Mouse (Mus musculus): ENCODE results near the gene Tlx2. TPM values are rescaled to one million over a fixed set of nuclear protein-coding genes. Genes with fewer than 3 reads are reported as not detected.

The Tlx2 gene
- polyA plus RNA-seq, 1 experiment = not detected

GRCm38 (mm10) chr6:83023786-83024185 lies 46.3 kb downstream of the Tlx2 start:
- Histone ChIP-seq H3K27ac (ENCODE audit: insufficient read depth, low read depth, low read length) (no peak overlapping the region), H3K4me3 (ENCODE audit: insufficient read depth, low read depth, low read length) (no peak overlapping the region), H3K4me1 (ENCODE audit: control insufficient read depth, insufficient read depth, low read length) (no peaks in the 10 kb centered on the region; the same call in 1 of the 2 replicates)
- WGBS = 95% methylated on average over 2 of the region's 2 CpGs
- TF ChIP-seq CTCF (IDR thresholded peaks at IDR 0.05; ENCODE audit: insufficient read depth, low read depth, low read length) (no peak), POLR2A (IDR thresholded peaks at IDR 0.05; ENCODE audit: insufficient read depth, low read depth, low read length) (no peak)

DNA sequence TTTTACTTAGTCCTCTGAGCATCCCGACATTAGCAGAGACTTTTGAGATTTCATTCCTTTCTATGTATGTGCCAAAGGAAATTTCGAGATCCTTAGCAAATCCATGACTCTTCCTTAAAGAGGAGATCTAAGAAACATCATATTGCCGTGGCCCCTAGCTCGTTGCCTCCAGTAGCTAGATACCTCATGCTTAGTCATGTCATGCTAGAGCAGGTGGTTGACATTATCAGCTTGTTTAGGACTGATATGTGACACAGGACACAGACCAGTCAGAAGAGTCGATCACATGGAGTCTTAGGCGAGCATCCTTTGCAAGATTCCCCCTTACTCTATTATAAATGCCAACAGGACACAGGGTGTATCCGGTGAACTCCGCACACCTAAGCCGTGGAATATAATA lies 47.1 kb downstream of the Tlx2 start:
- H3K4me3 ChIP-seq (ENCODE audit: insufficient read depth, low read depth, low read length) = no peak overlapping the region
- no peak for TF ChIP-seq POLR2A (IDR thresholded peaks at IDR 0.05; ENCODE audit: insufficient read depth, low read depth, low read length)
- no peak for TF ChIP-seq CTCF (IDR thresholded peaks at IDR 0.05; ENCODE audit: insufficient read depth, low read depth, low read length)
- 89% methylated on average over 9 of the region's 9 CpGs for WGBS
- H3K27ac ChIP-seq (ENCODE audit: insufficient read depth, low read depth, low read length) = no peak overlapping the region
- no peaks in the 10 kb centered on the region; the same call in 1 of the 2 replicates for H3K4me1 ChIP-seq (ENCODE audit: control insufficient read depth, insufficient read depth, low read length)

DNA sequence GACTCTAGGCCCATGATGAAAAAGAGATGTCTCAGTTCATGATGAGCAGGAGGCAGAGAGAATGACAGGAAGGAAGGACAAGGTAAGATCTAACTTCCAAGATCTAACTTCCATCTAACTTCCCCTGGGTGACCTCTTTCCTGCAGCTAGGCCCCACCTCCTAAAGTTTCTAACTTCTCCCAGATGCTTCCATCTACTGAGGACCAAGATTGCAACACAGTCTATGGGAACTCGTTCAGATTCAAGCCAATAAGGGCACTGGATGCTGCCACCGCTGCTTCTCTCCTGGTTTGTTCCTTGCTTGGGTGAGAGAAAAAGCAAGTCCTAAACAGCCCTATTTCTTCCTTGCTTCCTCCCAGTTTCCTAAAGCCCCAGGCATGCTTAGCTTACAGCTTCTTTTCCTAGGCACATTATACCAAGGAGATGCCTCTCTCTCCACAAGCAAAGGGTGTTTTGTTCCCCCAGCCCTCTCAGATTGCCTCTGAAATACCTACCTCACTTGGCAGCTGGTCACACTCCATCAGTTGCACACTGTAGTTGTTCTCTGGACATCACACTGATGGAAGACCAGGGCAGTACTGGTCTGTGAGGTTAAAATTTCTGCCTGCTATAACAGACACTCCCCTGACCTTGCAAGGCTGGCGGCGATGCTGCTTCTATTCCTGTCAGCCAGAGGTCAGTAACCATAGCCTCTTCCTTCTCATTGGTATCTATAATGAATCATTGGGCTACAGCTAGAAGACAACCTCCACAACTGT lies 49.1 kb downstream of the Tlx2 start:
- Histone ChIP-seq H3K27ac (ENCODE audit: insufficient read depth, low read depth, low read length) (no peak overlapping the region), H3K4me3 (ENCODE audit: insufficient read depth, low read depth, low read length) (no peak overlapping the region), H3K4me1 (ENCODE audit: control insufficient read depth, insufficient read depth, low read length) (no peaks in the 10 kb centered on the region)
- WGBS = 88% methylated on average over 4 of the region's 4 CpGs
- TF ChIP-seq POLR2A (IDR thresholded peaks at IDR 0.05; ENCODE audit: insufficient read depth, low read depth, low read length) (no peak), CTCF (IDR thresholded peaks at IDR 0.05; ENCODE audit: insufficient read depth, low read depth, low read length) (no peak)

DNA sequence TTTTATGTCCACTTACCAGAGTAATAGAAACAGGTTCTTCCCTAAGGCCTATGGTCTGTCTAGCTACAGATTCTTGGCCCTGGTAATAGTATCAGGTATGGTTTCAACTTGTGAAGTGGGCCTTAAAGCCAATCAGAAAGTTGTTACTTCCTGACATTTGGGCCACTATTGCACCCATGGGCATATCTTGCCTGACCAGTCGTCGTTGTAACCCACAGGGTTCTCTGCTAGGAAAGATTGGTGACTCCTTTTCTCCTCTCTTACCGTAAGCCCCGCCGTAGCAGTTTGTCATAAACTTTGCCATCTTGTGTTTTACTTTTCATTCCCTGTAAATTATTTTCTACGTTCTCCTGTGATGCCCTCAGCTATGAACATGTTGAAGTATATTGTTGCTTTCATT lies 50.0 kb downstream of the Tlx2 start:
- TF ChIP-seq POLR2A (IDR thresholded peaks at IDR 0.05; ENCODE audit: insufficient read depth, low read depth, low read length) = no peak
- TF ChIP-seq CTCF (IDR thresholded peaks at IDR 0.05; ENCODE audit: insufficient read depth, low read depth, low read length) = no peak
- no peak overlapping the region for H3K4me3 ChIP-seq (ENCODE audit: insufficient read depth, low read depth, low read length)
- H3K4me1 ChIP-seq (ENCODE audit: control insufficient read depth, insufficient read depth, low read length) = no peaks in the 10 kb centered on the region
- H3K27ac ChIP-seq (ENCODE audit: insufficient read depth, low read depth, low read length) = no peak overlapping the region
- 87% methylated on average over 6 of the region's 6 CpGs for WGBS

DNA sequence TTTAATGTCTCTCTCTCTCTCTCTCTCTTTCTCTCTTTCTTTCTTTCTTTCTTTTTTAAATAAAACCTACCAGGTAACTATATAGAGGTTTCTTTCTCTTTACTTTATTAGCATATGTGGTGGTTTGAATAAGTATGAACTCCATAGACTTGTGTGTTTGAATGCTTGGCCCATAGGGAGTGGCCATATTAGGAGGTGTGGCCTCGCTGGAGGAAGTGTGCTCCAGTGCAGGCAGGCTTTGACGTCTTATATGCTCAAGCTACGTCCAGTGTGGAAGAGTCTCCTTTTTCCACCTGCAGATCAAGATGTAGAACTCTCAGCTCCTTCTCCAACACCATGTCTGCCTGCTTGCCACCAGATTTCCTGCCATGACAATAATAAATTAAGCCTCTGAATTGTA lies 51.0 kb downstream of the Tlx2 start:
- 81% methylated on average over 3 of the region's 3 CpGs for WGBS

More for the DNA sequence above, 51.0 kb downstream of the Tlx2 start:
- no peak overlapping the region for H3K27ac ChIP-seq (ENCODE audit: insufficient read depth, low read depth, low read length)
- H3K4me3 ChIP-seq (ENCODE audit: insufficient read depth, low read depth, low read length) = no peak overlapping the region
- TF ChIP-seq POLR2A (IDR thresholded peaks at IDR 0.05; ENCODE audit: insufficient read depth, low read depth, low read length) (no peak), CTCF (IDR thresholded peaks at IDR 0.05; ENCODE audit: insufficient read depth, low read depth, low read length) (no peak)
- H3K4me1 ChIP-seq (ENCODE audit: control insufficient read depth, insufficient read depth, low read length) = no peaks in the 10 kb centered on the region

Other genes with a start within 250 kb of the Tlx2 start
- gene Sema4f, start 130.5 kb downstream of the Tlx2 start, polyA plus RNA-seq (2012; ENCODE audit: insufficient read depth, insufficient read length, low replicate concordance, missing spikeins) = not detected in 2 replicates
- gene M1ap, start 123.4 kb downstream of the Tlx2 start, polyA plus RNA-seq (2012; ENCODE audit: insufficient read depth, insufficient read length, low replicate concordance, missing spikeins) = not detected in 2 replicates
- gene Dok1, start 36.8 kb downstream of the Tlx2 start, polyA plus RNA-seq (2012; ENCODE audit: insufficient read depth, insufficient read length, low replicate concordance, missing spikeins) = not detected in 2 replicates
- not detected in 2 replicates for gene Loxl3, start 36.1 kb downstream of the Tlx2 start, polyA plus RNA-seq (2012; ENCODE audit: insufficient read depth, insufficient read length, low replicate concordance, missing spikeins)
- gene Aup1, start 15.8 kb downstream of the Tlx2 start, polyA plus RNA-seq (2012; ENCODE audit: insufficient read depth, insufficient read length, low replicate concordance, missing spikeins) = not detected in 2 replicates
- not detected in 2 replicates for gene Htra2, start 15.0 kb downstream of the Tlx2 start, polyA plus RNA-seq (2012; ENCODE audit: insufficient read depth, insufficient read length, low replicate concordance, missing spikeins)
- not detected in 2 replicates for gene Dqx1, start 12.4 kb downstream of the Tlx2 start, polyA plus RNA-seq (2012; ENCODE audit: insufficient read depth, insufficient read length, low replicate concordance, missing spikeins)
- gene Pcgf1, start 7.6 kb upstream of the Tlx2 start, polyA plus RNA-seq (2012; ENCODE audit: insufficient read depth, insufficient read length, low replicate concordance, missing spikeins) = not detected in 2 replicates
- not detected in 2 replicates for gene Lbx2, start 16.1 kb upstream of the Tlx2 start, polyA plus RNA-seq (2012; ENCODE audit: insufficient read depth, insufficient read length, low replicate concordance, missing spikeins)
- gene Ccdc142, start 31.3 kb upstream of the Tlx2 start, polyA plus RNA-seq (2012; ENCODE audit: insufficient read depth, insufficient read length, low replicate concordance, missing spikeins) = not detected in 2 replicates
- not detected in 2 replicates for gene Gm42688, start 31.3 kb upstream of the Tlx2 start, polyA plus RNA-seq (2012; ENCODE audit: insufficient read depth, insufficient read length, low replicate concordance, missing spikeins)
- gene Mrpl53, start 38.7 kb upstream of the Tlx2 start, polyA plus RNA-seq (2012; ENCODE audit: insufficient read depth, insufficient read length, low replicate concordance, missing spikeins) = not detected in 2 replicates
- not detected in 2 replicates for gene Mogs, start 45.2 kb upstream of the Tlx2 start, polyA plus RNA-seq (2012; ENCODE audit: insufficient read depth, insufficient read length, low replicate concordance, missing spikeins)
- gene Wbp1, start 51.3 kb upstream of the Tlx2 start, polyA plus RNA-seq (2012; ENCODE audit: insufficient read depth, insufficient read length, low replicate concordance, missing spikeins) = not detected in 2 replicates
- gene Ino80b, start 55.1 kb upstream of the Tlx2 start, polyA plus RNA-seq (2012; ENCODE audit: insufficient read depth, insufficient read length, low replicate concordance, missing spikeins) = not detected in 2 replicates
- gene Rtkn, start 65.2 kb upstream of the Tlx2 start, polyA plus RNA-seq (2012; ENCODE audit: insufficient read depth, insufficient read length, low replicate concordance, missing spikeins) = not detected in 2 replicates
- not detected in 2 replicates for gene Wdr54, start 86.1 kb upstream of the Tlx2 start, polyA plus RNA-seq (2012; ENCODE audit: insufficient read depth, insufficient read length, low replicate concordance, missing spikeins)
- gene 1700003E16Rik, start 86.1 kb upstream of the Tlx2 start, polyA plus RNA-seq (2012; ENCODE audit: insufficient read depth, insufficient read length, low replicate concordance, missing spikeins) = not detected in 2 replicates
- 187 TPM in 1 of 2 replicates, not detected in the other for gene Dctn1, start 95.6 kb upstream of the Tlx2 start, polyA plus RNA-seq (2012; ENCODE audit: insufficient read depth, insufficient read length, low replicate concordance, missing spikeins)
- gene Slc4a5, start 149.5 kb upstream of the Tlx2 start, polyA plus RNA-seq (2012; ENCODE audit: insufficient read depth, insufficient read length, low replicate concordance, missing spikeins) = not detected in 2 replicates